Mouse (Mus musculus): Measurements from ENCODE around the gene Mprip. TPM values are rescaled to one million over a fixed set of nuclear protein-coding genes. Genes with fewer than 3 reads are reported as not detected.

Mprip gene
- polyA plus RNA-seq, 1 experiment from 2014 or later: 26.3 TPM

DNA sequence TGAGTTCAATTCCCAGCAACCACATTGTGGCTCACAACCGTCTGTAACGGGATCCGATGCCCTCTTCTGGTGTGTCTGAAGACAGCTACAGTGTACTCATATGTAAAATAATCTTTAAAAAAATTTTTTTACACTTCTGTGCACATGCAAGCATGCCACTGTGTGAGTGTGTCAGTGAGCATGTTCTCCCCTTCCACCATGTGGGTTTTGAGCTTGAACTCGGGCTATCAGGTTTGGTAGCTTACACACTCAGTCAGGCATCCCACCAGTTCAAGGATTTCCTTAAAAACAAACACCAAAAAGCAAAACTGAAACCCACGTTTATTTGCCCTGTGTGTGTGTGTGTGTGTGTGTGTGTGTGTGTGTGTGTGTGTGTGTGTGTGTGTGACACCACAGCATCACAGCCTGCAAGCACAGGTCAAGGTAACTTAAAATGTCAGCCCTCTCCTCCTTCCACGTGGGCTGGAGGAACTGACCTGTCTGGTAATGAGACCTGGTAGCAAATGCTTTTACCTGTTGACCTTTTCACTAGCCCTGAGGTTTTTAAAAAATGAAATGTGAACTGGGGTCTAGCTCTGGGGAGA is 154.5 kb downstream of the Mprip start:
- WGBS (ENCODE audit: missing documents): 86% methylated on average over 4 of the region's 6 CpGs
- no peak overlapping the region for H3K27ac ChIP-seq
- no peak overlapping the region for H3K4me3 ChIP-seq (ENCODE audit: inconsistent target)
- peaks cover 8% of the 10 kb centered on the region; the same call in 1 of the 2 replicates for H3K79me2 ChIP-seq (ENCODE audit: inconsistent target)
- H3K36me3 ChIP-seq (ENCODE audit: inconsistent target): peaks cover 17% of the 10 kb centered on the region

DNA sequence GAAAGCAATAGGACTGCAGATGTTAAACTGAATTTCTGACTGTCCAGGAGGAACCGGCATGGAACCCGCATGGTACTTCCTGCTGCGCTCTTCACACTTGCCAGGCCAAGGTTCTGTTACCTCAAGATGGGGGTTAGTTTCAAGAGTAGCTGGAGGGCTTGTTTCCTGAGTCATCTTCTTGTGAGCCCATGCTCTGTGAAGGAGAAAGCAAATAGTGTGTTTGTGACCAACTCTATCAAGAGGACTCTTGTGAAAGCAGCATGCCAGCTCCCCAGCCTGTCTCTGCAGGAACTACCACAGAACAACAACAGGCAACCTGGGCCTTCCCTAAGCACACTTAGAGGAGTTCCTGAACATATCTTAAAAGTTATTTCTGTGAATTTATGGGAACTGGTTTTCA is 156.8 kb downstream of the Mprip start:
- H3K36me3 ChIP-seq (ENCODE audit: inconsistent target): peaks cover 30% of the 10 kb centered on the region
- no peak overlapping the region for H3K4me3 ChIP-seq (ENCODE audit: inconsistent target)
- no peak overlapping the region for H3K27ac ChIP-seq
- WGBS (ENCODE audit: missing documents): 100% methylated on average over 3 of the region's 3 CpGs
- no peaks in the 10 kb centered on the region for H3K79me2 ChIP-seq (ENCODE audit: inconsistent target)

DNA sequence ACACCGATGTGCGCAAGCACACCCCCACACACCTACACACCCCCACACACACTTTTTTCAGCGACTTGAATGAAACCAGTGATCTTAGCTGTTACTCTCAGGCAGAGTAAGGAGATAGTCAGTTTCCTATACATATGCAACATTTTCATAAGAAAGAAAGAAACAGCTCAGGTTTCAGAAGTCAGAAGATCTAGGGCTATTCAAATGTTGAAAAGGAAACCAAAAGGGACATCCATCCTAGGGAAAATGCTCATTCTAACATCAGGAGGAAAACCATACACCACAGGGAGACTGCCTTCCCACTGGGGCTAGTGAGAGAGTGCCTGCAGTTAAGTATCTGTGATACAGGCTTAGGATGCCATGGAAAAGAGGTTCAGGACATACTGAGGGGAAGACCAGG is 160.5 kb downstream of the Mprip start:
- WGBS (ENCODE audit: missing documents): 86% methylated on average over 3 of the region's 3 CpGs
- H3K79me2 ChIP-seq (ENCODE audit: inconsistent target): no peaks in the 10 kb centered on the region
- no peak overlapping the region for H3K27ac ChIP-seq
- H3K36me3 ChIP-seq (ENCODE audit: inconsistent target): peaks cover 54% of the 10 kb centered on the region
- no peak overlapping the region for H3K4me3 ChIP-seq (ENCODE audit: inconsistent target)

Other genes starting within 250 kb of the Mprip start
- gene Jmjd4, start 211.3 kb upstream of the Mprip start, polyA plus RNA-seq (2018): 3.3 to 4.3 TPM (median 3.3 TPM) in 3 replicates
- 20.2 to 31.5 TPM (median 30.9 TPM) in 3 replicates for gene Snap47, start 210.1 kb upstream of the Mprip start, polyA plus RNA-seq (2018)
- 1.2 to 1.7 TPM (median 1.6 TPM) in 3 replicates for gene Zfp867, start 188.8 kb upstream of the Mprip start, polyA plus RNA-seq (2018)
- 10.8 to 16.3 TPM (median 11.7 TPM) in 3 replicates for gene Zkscan17, start 134.6 kb upstream of the Mprip start, polyA plus RNA-seq (2018)
- 12.7 to 36.4 TPM (median 25.2 TPM) in 3 replicates for gene Nlrp3, start 119.7 kb upstream of the Mprip start, polyA plus RNA-seq (2018)
- not detected in 3 replicates for gene Olfr222, start 85.1 kb upstream of the Mprip start, polyA plus RNA-seq (2018)
- gene Olfr223, start 68.0 kb upstream of the Mprip start, polyA plus RNA-seq (2018): not detected in 3 replicates
- 0.79 TPM in 1 of 3 replicates, not detected in the others for gene Pld6, start 126.3 kb downstream of the Mprip start, polyA plus RNA-seq (2018)
- gene Flcn, start 148.7 kb downstream of the Mprip start, polyA plus RNA-seq (2018): 36.7 to 92.1 TPM (median 40.6 TPM) in 3 replicates
- 10.2 to 21.8 TPM (median 19.2 TPM) in 3 replicates for gene Nt5m, start 178.1 kb downstream of the Mprip start, polyA plus RNA-seq (2018)
- gene Cops3, start 178.5 kb downstream of the Mprip start, polyA plus RNA-seq (2018): 33.4 to 53.8 TPM (median 52.0 TPM) in 3 replicates